Mouse (Mus musculus) kidney, adult 2 months (tissue): ENCODE data around the gene Dhx32. TPM values are rescaled to one million over a fixed set of nuclear protein-coding genes. Genes with fewer than 3 reads are reported as not detected.

Experiments used
- DNase-seq: peaks from one replicate; pipeline ENCODE4 v3.0.0; 2021
- H3K27ac ChIP-seq: fragments of 200-500 bp; 2 replicates; pipeline ENCODE4 v1.5.1; 2012; ENCODE audit warnings: low read depth, low read length, control low read depth, inconsistent platforms; ENCODE audit not compliant: insufficient read depth
- H3K27me3 ChIP-seq: fragments of 200-500 bp; replicated peaks from 2 replicates; pipeline ENCODE4 v1.6.1; 2012; ENCODE audit warnings: mild to moderate bottlenecking, moderate library complexity, low read length, inconsistent platforms; ENCODE audit not compliant: control insufficient read depth, insufficient read depth
- H3K36me3 ChIP-seq: fragments of 200-500 bp; 2 replicates; pipeline ENCODE4 v1.6.1; 2012; ENCODE audit warnings: mild to moderate bottlenecking, moderate library complexity, low read length, inconsistent platforms; ENCODE audit not compliant: control insufficient read depth, insufficient read depth
- H3K4me1 ChIP-seq: fragments of 200-500 bp; 2 replicates; pipeline ENCODE4 v1.6.1; 2011; ENCODE audit warnings: low read length; ENCODE audit not compliant: control insufficient read depth, insufficient read depth
- H3K4me3 ChIP-seq: fragments of 200-500 bp; 2 replicates; pipeline ENCODE4 v1.5.1; 2011; ENCODE audit warnings: mild to moderate bottlenecking, low read depth, low read length, control low read depth; ENCODE audit not compliant: insufficient read depth
- CTCF ChIP-seq: fragments of 200-500 bp; conservative IDR thresholded peaks from 2 replicates; pipeline ENCODE4 v1.5.1; 2011; ENCODE audit warnings: low read depth, mild to moderate bottlenecking, control low read depth, low read length, moderate library complexity, mixed read lengths; ENCODE audit not compliant: insufficient read depth, insufficient read length
- POLR2A ChIP-seq: fragments of 200-500 bp; IDR thresholded peaks from one replicate; pipeline ENCODE4 v1.6.1; 2011; ENCODE audit warnings: low read depth, low read length, control low read depth
- WGBS: fragments of 180-500 bp; shearing (Covaris S2); methylation state at CpG from one replicate; pipeline ENCODE4 v1.1.7; 2018; 5-methylcytosine and 5-hydroxymethylcytosine counted together
- polyA plus RNA-seq: library from polyadenylated mRNA; depleted of rRNA; stranded (reverse); fragments of >200 nt; gene quantifications from 2 replicates; pipeline ENCODE4 v1.2.3, GENCODE M21; 2012

Dhx32 gene
- polyA plus RNA-seq, 1 experiment: 26.1 TPM

DNA sequence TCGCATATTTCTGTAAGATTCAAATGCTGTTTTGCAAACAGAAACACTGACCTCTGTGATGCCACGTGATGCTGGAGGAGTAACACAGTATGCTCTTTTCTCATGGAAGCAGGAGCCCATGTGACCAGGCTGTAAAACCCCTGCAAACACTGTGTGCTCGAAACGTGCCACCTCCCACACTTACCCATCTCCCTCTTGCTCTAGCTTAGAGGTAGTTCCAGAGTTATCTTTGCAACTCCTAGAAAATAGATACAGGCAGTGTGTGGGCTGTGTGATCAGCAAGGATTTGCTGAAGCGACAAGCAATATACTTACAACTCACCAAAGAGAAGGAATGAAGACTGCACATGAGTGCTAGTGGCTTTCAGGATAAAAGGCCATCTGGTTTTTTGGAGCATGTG, 14.0 kb downstream of the Dhx32 start:
- WGBS: 63% methylated on average over 5 of the region's 5 CpGs
- Histone ChIP-seq H3K27ac (no peak overlapping the region), H3K27me3 (no peaks in the 10 kb centered on the region), H3K36me3 (no peaks in the 10 kb centered on the region), H3K4me3 (no peak overlapping the region), H3K4me1 (no peaks in the 10 kb centered on the region; the same call in 1 of the 2 replicates)
- no peak for DNase-seq
- TF ChIP-seq POLR2A (no peak), CTCF (no peak)

DNA sequence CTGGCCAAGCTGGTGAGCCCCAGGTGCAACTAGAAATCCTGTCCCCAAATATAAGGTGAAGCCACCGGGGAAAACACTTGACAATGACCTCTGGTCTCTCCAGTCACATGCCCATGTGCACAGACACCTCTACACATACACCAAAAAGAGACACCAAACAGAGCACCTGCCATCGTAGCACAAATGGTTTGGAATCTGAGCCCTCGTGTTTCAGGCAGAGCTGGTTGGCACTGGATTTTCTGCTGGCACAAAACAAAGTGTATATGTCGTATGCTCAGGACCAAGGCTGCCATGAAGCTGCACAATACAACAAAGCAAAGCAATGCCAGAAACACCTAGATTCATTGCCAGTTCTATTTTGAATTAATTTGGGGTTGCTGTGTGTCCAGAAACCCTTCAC, 14.5 kb downstream of the Dhx32 start:
- Histone ChIP-seq H3K27ac (no peak overlapping the region), H3K4me3 (no peak overlapping the region)

DNA sequence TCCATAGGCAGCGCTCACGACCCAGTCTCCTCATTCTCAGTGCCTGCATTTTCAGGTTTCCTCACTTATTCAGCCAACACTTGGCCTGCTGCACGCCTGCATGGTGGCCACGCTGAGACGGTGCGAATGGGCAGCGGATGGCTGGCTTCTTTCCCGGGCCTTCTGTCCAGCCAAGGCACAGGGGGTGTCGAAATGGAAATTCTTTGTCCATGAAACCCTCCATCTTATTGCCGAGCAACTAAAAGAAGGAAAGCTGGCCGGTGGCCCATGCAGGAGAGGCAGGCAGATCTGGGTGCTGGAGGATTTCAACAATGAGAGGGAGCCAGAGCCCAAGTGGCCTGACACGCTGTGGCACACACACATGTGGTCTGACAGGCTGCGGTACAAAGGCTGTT, 16.7 kb downstream of the Dhx32 start:
- 86% methylated on average over 13 of the region's 13 CpGs for whole genome bisulfite sequencing
- TF ChIP-seq CTCF (no peak), POLR2A (no peak)
- Histone ChIP-seq H3K36me3 (no peaks in the 10 kb centered on the region), H3K27me3 (no peaks in the 10 kb centered on the region), H3K27ac (no peak overlapping the region), H3K4me1 (no peaks in the 10 kb centered on the region; the same call in 1 of the 2 replicates), H3K4me3 (no peak overlapping the region)
- peak; percentile 7 for DNase-seq

More for the DNA sequence above, 14.5 kb downstream of the Dhx32 start:
- Histone ChIP-seq H3K4me1 (no peaks in the 10 kb centered on the region; the same call in 1 of the 2 replicates), H3K36me3 (no peaks in the 10 kb centered on the region), H3K27me3 (no peaks in the 10 kb centered on the region)
- TF ChIP-seq CTCF (no peak), POLR2A (no peak)
- 45% methylated on average over 4 of the region's 4 CpGs for WGBS
- no peak for DNase-seq

DNA sequence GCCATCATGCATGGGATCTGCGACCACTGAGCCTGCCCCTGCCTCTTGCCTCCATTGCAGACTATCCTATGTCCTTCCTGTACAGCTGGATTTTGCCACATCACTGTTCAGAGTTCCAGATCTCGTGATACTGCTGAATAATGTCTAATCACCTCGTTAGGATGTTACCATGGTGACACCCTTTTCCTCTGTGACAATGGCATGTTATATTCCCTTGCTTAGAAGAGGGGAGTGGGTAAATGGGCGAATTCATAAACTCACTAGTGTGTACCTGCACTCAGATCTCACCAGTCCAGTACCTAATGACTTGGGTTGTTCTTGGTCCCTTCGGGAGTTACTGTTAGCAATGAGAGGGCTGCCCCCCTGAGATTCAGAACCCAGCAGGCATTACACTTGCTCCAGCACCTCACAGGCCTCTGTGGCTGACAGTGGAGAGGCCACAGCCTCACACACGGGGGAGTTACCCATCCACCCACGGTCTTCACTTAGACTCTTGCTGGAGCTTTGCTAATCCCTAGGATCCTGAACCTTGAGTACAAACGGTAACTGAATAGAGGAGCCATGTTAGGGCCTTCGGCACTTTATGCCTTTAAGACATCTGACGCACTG, 17.2 kb downstream of the Dhx32 start:
- DNase-seq: no peak
- TF ChIP-seq CTCF (no peak), POLR2A (no peak)
- Histone ChIP-seq H3K4me3 (no peak overlapping the region), H3K27me3 (no peaks in the 10 kb centered on the region), H3K4me1 (no peaks in the 10 kb centered on the region; the same call in 1 of the 2 replicates), H3K36me3 (no peaks in the 10 kb centered on the region), H3K27ac (no peak overlapping the region)
- 80% methylated on average over 10 of the region's 10 CpGs for WGBS

GRCm38 (mm10) chr7:133764425-133764824, 18.1 kb downstream of the Dhx32 start:
- Histone ChIP-seq H3K27ac (no peak overlapping the region), H3K4me1 (peaks cover 2% of the 10 kb centered on the region; the same call in 1 of the 2 replicates), H3K4me3 (no peak overlapping the region), H3K27me3 (no peaks in the 10 kb centered on the region), H3K36me3 (no peaks in the 10 kb centered on the region)
- TF ChIP-seq CTCF (no peak), POLR2A (no peak)
- DNase-seq: no peak
- 83% methylated on average over 2 of the region's 2 CpGs for WGBS

DNA sequence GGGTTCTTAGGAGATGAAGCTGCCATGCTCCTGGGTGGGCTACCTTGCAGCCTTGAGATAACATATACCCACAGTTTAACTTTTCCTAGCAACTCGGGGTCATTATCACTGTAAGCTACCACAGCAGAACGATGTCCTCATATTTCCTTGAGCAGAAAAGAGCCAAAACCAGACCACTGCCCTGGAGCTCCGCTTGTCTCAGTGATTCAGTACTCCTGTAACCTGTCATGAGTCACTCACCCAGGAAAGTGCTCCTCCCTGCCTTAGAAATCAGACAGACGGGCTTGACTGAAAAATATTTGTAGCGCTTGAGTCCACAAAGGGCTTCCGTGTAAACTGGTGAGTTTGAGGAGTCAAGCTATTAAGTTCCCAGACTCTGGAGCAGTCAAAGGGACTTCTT, 19.8 kb downstream of the Dhx32 start:
- WGBS: 79% methylated on average over 6 of the region's 6 CpGs
- Histone ChIP-seq H3K4me3 (no peak overlapping the region), H3K27ac (no peak overlapping the region), H3K36me3 (no peaks in the 10 kb centered on the region), H3K4me1 (peaks cover 2% of the 10 kb centered on the region; the same call in 1 of the 2 replicates), H3K27me3 (no peaks in the 10 kb centered on the region)
- no peak for DNase-seq
- TF ChIP-seq CTCF (no peak), POLR2A (no peak)

DNA sequence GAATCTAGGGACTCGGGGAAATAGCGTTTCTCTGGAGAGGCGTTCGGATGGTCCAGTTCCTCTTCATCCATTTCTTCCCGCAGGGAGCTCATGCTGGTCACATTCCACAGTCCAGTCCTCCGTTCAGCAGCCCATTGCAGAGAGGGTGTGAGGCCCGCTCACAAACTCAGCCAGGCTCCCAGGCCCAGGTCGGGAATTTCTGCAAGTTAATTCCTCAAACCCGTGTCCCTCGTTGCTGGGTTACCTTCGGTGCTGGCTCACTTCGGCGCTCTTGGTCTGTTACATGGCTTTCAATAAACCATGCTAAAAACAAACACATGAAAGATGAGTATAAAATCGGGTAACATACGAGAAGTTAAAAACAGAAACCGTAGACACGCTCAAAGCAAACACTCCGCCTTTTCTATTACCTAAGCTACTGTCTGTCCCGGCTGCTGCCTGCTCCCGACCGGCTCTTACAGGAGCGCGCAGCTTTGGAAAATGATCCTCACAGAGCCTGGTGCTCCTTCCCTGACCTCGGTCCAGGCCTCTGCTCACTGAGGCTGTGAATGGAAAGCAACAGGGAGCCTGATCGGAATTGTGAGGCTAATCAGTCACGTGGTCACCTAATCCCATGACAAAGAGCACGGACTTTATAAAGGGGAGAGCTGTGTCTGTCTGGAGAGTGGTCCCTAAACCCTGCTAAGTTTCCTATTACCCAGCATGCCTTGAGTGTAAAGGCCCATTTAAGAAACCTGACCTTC, 22.7 kb downstream of the Dhx32 start:
- H3K4me1 ChIP-seq: peaks cover 2% of the 10 kb centered on the region; the same call in 1 of the 2 replicates
- TF ChIP-seq POLR2A: no peak
- 45% methylated on average over 27 of the region's 27 CpGs for WGBS
- H3K27me3 ChIP-seq: no peaks in the 10 kb centered on the region
- no peak overlapping the region for H3K4me3 ChIP-seq
- peak; percentile 27 for DNase-seq
- no peak overlapping the region for H3K27ac ChIP-seq
- H3K36me3 ChIP-seq: no peaks in the 10 kb centered on the region

- H3K4me3 ChIP-seq: no peak overlapping the region
- H3K27ac ChIP-seq: no peak overlapping the region
- peaks cover 2% of the 10 kb centered on the region; the same call in 1 of the 2 replicates for H3K4me1 ChIP-seq
- 100% methylated on average over 5 of the region's 5 CpGs for WGBS
- no peak for DNase-seq
- H3K27me3 ChIP-seq: no peaks in the 10 kb centered on the region
- no peaks in the 10 kb centered on the region for H3K36me3 ChIP-seq
- TF ChIP-seq CTCF (peak; percentile 23; the same call in 1 of the 2 replicates), POLR2A (no peak)
Observed at GRCm38 (mm10) chr7:133758716-133759115, 23.8 kb downstream of the Dhx32 start.
